In the genomic region with DNA sequence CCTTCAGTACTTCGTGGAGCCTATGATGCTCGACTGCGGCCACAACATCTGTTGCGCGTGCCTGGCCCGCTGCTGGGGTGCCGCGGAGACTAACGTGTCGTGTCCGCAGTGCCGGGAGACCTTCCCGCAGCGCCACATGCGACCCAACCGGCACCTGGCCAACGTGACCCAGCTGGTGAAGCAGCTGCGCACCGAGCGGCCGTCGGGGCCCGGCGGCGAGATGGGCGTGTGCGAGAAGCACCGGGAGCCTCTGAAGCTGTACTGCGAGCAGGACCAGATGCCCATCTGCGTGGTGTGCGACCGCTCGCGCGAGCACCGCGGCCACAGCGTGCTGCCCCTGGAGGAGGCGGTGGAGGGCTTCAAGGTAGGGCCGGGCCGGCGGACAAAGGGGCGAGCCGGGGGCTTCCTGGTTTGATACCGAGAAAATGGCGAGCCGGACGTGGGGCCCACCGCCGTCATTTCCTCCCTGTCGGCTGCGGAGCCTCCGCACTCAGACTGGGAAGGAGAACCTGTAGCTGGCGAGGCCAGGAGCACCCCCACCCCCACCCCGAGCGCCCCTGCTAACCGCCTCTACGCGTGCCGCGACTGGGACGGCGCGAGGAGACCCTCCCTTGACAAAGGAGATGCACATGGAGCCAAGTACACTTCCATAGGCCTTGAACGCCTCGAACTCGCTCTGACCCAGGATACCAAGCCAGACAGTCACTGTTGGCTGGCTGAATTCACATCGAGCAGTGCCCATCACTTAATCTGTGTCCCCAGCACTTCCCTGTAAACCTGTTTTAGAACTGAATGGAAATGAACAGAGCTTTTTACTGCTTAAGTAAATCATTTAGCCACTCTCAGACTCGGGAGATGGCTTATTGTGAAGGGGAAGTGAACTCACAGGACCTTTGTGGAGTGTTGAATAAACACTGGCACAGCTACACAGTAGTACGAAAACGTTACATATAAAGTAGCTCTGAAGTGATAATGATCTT, we compare ENCODE assay signal across 7 mouse cellular contexts. TPM values are rescaled to one million over a fixed set of nuclear protein-coding genes. Genes with fewer than 3 reads are reported as not detected.
DNase-seq lines count a peak whose midpoint lies in the region; ATAC-seq and TF ChIP-seq lines count a peak whose summit lies in the region.

No protein-coding gene starts in this region.

- WGBS in embryonic facial prominence, embryonic 12.5 days, result under 1% methylated on average over 71 of the region's 71 CpGs
- under 1% methylated on average over 71 of the region's 71 CpGs for WGBS in heart, embryonic 13.5 days

- in situ Hi-C loops in ES-E14 (cut with MboI; ENCODE audit: low sequenced_read_pairs in 2 of 2, unreplicated experiment in 2 of 2), result no loop called here

- H3K4me3 ChIP-seq in ES-E14 (ENCODE audit: insufficient read depth in 1 of 2, low read depth in 1 of 2, low read length in 2 of 2, poor library complexity in 1 of 2, severe bottlenecking in 1 of 2), result peak overlapping the region; percentile 90 to 94
- peak overlapping the region; percentile 97 for H3K4me3 ChIP-seq in embryonic facial prominence, embryonic 12.5 days
- H3K4me3 ChIP-seq in heart, embryonic 13.5 days, result peak overlapping the region; percentile 72

- H3K27ac ChIP-seq in ES-E14 (ENCODE audit: insufficient read depth, low read depth, low read length, poor library complexity, severe bottlenecking), result peak overlapping the region; percentile 93
- H3K27ac ChIP-seq in embryonic facial prominence, embryonic 12.5 days, result peak overlapping the region; percentile 95
- H3K27ac ChIP-seq in heart, embryonic 13.5 days (replicated peaks), result peak overlapping the region; percentile 98

- no peak for DNase-seq in ES-E14 (ENCODE audit: low read depth, low spot score)
- DNase-seq in adrenal gland, postnatal 14 days, result peak; percentile 76
- peak; percentile 34 to 72 for DNase-seq in kidney, postnatal 36 days
- DNase-seq in lung, postnatal 4 days, result peak; percentile 75 to 76
- peak; percentile 49 for DNase-seq in right cerebral cortex, postnatal 14 days

- ATAC-seq in embryonic facial prominence, embryonic 12.5 days (ENCODE audit: insufficient number of reproducible peaks, insufficient read depth, low FRiP score, low TSS enrichment), result peak; percentile 53
- peak; percentile 47 for ATAC-seq in heart, embryonic 13.5 days (ENCODE audit: extremely low read depth, insufficient number of reproducible peaks, low FRiP score, low TSS enrichment)

- H3K4me2 ChIP-seq in embryonic facial prominence, embryonic 12.5 days (replicated peaks), result peak overlapping the region; percentile 85
- H3K4me2 ChIP-seq in heart, embryonic 13.5 days, result peak overlapping the region; percentile 96

- peaks cover 33% of the 10 kb centered on the region for H3K36me3 ChIP-seq in ES-E14 (ENCODE audit: control insufficient read depth, insufficient read depth, low read length, poor library complexity, severe bottlenecking)
- H3K36me3 ChIP-seq in embryonic facial prominence, embryonic 12.5 days, result peaks cover 41% of the 10 kb centered on the region
- peaks cover 43% of the 10 kb centered on the region for H3K36me3 ChIP-seq in heart, embryonic 13.5 days

- peak overlapping the region; percentile 95 for H3K9ac ChIP-seq in ES-E14 (ENCODE audit: insufficient read depth, low read depth, low read length, poor library complexity, severe bottlenecking)
- peak overlapping the region; percentile 96 for H3K9ac ChIP-seq in embryonic facial prominence, embryonic 12.5 days
- H3K9ac ChIP-seq in heart, embryonic 13.5 days, result peak overlapping the region; percentile 88

- peaks cover 4 to 14% of the 10 kb centered on the region in 2 experiments; a peak in 2 of 4 replicates for H3K4me1 ChIP-seq in ES-E14 (ENCODE audit: control insufficient read depth in 2 of 2, insufficient read depth in 2 of 2, low read length in 2 of 2, poor library complexity in 1 of 2)
- H3K4me1 ChIP-seq in embryonic facial prominence, embryonic 12.5 days, result peaks cover 22% of the 10 kb centered on the region
- peaks cover 47% of the 10 kb centered on the region for H3K4me1 ChIP-seq in heart, embryonic 13.5 days

- H3K9me3 ChIP-seq in ES-E14 (ENCODE audit: control insufficient read depth, insufficient read depth, low read depth, low read length), result no peaks in the 10 kb centered on the region
- no peaks in the 10 kb centered on the region for H3K9me3 ChIP-seq in embryonic facial prominence, embryonic 12.5 days
- H3K9me3 ChIP-seq in heart, embryonic 13.5 days, result no peaks in the 10 kb centered on the region

- no peaks in the 10 kb centered on the region for H3K27me3 ChIP-seq in embryonic facial prominence, embryonic 12.5 days
- no peaks in the 10 kb centered on the region for H3K27me3 ChIP-seq in heart, embryonic 13.5 days (replicated peaks)

TF ChIP-seq in ES-E14, 5 proteins besides CTCF, POLR2A, EP300 and RAD21:
- no peak for TF ChIP-seq CHD2 (IDR thresholded peaks at IDR 0.05; ENCODE audit: low read depth, low read length)
- TF ChIP-seq ZC3H11A (IDR thresholded peaks at IDR 0.05; ENCODE audit: borderline replicate concordance, low read depth, low read length), result no peak
- no peak for TF ChIP-seq ZNF384 (IDR thresholded peaks at IDR 0.05; ENCODE audit: low read depth, low read length)
- no peak for TF ChIP-seq MAFK (IDR thresholded peaks at IDR 0.05; ENCODE audit: insufficient read depth, low read depth, low read length)
- no peak for TF ChIP-seq HCFC1 (IDR thresholded peaks at IDR 0.05; ENCODE audit: borderline replicate concordance, insufficient read depth, low read length)

RNA-seq across cellular contexts. Expression of a gene that starts 1.6 kb away (rescaled TPM):
- 115 and 128 TPM in 2 replicates for total RNA-seq in ES-E14 (2012; rRNA removed)
- total RNA-seq in adrenal gland, postnatal 14 days (2021), result 51.5 and 56.3 TPM in 2 replicates
- 167 and 170 TPM in 2 replicates for polyA plus RNA-seq in embryonic facial prominence, embryonic 12.5 days (2016; fragmentation: Nextera tagmentation; extraction: Ambion mirVana)
- polyA plus RNA-seq in heart, embryonic 13.5 days (2015; fragmentation: Nextera tagmentation; extraction: Ambion mirVana), result 80.3 and 83.4 TPM in 2 replicates

RNA-seq across cellular contexts. Expression of a gene that starts 35.2 kb away (rescaled TPM):
- not detected in 2 replicates for total RNA-seq in ES-E14 (2012; rRNA removed)
- not detected in 2 replicates for total RNA-seq in adrenal gland, postnatal 14 days (2021)
- polyA plus RNA-seq in embryonic facial prominence, embryonic 12.5 days (2016; fragmentation: Nextera tagmentation; extraction: Ambion mirVana), result not detected in 2 replicates
- not detected in 2 replicates for polyA plus RNA-seq in heart, embryonic 13.5 days (2015; fragmentation: Nextera tagmentation; extraction: Ambion mirVana)

RNA-seq across cellular contexts. Expression of a gene that starts 51.4 kb away (rescaled TPM):
- not detected in 2 replicates for total RNA-seq in ES-E14 (2012; rRNA removed)
- total RNA-seq in adrenal gland, postnatal 14 days (2021), result not detected in 2 replicates
- polyA plus RNA-seq in embryonic facial prominence, embryonic 12.5 days (2016; fragmentation: Nextera tagmentation; extraction: Ambion mirVana), result not detected in 2 replicates
- polyA plus RNA-seq in heart, embryonic 13.5 days (2015; fragmentation: Nextera tagmentation; extraction: Ambion mirVana), result not detected in 2 replicates
